Mouse (Mus musculus) WW6 (cell line): ENCODE measurements around the gene Prmt3.

ENCODE experiments used
- DNase-seq: peaks from one replicate; pipeline ENCODE4 v3.0.0-alpha.2; 2013; ENCODE audit warnings: low read depth, low spot score

The Prmt3 gene

DNA sequence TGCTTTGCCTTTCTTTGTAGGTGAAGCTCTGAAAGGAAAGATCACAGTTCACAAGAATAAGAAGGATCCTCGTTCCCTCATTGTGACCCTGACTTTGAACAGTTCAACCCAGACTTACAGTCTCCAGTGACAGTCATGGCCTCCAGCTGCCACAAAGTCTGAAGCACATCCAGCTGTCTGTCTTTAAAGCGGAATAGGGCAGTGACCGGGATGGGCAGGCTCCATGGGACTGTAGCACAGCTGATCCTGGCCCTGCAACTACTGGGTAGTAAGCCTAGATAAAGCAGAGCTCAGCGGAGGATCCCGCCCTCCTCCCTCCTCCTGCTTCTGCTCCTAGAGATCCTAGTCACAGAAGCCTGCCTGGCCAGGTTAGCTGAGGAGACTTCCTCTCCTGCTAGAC, 79.2 kb downstream of the Prmt3 start:
- DNase-seq: no peak

DNA sequence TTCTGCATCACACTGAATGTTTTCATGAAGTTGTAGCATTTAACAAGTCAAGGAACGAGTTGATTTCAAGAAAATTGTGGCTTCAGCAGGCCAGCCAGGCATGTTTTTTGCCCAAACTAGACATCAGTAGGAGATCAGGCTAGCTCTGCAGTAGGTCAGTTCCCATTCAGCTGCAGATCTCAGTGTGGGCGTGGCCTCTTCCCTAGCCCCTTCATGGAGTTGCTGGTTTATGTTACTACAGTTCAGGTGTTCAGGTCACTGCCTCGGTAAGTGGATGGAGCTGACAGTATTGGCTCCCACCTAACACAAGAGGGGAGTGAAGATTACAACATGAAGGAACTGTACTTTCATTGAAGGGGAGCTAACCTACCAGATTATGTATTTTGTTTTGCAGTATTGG, 80.1 kb downstream of the Prmt3 start:
- no peak for DNase-seq

DNA sequence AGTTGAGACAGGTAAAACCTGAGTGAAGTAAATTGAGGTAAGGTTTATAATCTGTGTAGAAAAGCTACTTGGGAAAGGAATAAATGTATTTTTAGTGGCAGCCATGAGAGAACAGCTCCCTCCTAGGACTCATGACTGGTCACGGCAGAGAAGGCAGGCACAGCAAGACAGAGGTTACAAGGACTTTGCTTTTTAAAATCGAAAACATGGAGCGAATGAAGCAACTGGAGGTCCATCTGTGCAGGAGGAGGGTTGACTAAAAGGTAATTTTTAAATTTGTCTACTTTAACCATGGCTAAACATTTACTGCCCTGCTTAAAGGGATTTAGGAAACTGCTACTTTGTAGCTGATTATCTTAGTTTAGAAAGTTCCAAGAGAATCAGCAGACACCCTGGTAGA, 81.7 kb downstream of the Prmt3 start:
- DNase-seq: no peak

DNA sequence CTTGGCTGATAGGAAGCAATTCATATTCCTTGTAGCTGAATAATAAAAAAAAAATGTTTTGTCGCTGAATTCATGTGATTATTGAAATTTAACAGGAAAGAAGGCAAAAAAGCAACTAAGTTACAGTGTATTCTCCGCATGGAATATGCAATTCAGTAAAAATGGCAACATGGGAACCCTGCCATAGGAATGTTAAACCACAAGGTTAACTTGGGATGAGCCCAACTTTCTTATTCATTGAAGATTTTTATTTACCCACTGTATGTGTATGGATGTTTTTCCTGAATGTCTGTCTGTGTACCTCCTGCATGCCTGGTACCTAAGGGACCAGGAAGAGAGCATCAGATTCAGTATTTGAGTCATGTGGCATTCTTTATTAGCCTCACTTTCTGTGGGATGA, 83.0 kb downstream of the Prmt3 start:
- DNase-seq: no peak

DNA sequence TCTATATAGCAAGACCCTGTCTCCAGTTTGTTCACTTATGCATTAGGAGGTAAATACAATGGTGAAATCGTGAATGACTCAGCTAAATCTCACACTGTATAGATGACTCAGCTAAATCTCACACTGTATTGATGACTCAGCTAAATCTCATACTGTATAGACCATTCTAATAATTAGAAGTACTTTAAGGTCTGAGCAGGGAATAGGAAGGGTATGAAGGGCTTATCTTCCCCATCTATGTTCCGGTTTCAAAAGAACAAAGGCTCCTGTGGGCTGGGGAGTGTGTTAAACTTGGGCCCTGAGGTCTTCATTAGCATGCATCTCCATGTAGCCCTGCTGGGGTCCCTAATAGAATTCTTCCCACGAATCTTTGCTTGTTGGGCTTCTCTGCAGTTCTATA, 85.6 kb downstream of the Prmt3 start:
- DNase-seq: no peak

DNA sequence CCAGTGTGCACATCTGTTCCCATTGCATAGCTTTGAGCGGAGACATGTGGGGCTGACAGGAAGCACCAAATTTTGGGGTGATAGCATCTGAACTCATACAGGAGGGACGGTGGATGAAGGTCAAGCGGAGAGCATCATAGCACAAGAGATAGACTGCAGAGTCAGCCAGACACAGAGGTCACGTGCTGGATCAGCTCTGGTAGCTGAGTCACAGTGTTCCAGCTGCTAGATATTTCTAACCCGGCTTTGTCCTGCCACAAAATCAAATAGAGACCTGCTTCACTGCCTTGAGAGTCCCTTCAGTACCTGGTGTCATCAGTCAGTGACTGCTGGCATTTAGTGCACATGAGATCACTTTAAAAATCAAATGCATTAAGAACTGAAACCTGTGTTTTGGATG, 91.5 kb downstream of the Prmt3 start:
- no peak for DNase-seq

DNA sequence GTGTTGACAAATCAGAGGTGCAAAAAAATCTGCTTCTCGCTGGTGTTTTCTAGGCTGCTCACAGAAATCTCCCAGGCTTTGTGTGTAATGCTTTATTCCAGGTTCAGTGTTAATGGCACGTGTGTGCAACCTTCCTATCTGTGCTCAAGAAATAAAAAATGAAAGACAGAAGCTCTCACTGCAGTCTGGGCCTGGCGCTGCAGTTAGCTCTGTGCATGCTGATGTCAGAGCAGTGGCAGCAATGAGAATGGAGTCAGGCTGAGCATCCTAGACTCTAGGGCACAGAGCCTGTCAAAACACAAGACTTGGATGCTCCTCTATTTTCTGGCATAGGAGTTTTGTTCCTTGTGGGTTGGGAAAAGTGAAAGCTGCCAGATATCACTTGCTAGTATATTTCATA, 92.1 kb downstream of the Prmt3 start:
- no peak for DNase-seq

DNA sequence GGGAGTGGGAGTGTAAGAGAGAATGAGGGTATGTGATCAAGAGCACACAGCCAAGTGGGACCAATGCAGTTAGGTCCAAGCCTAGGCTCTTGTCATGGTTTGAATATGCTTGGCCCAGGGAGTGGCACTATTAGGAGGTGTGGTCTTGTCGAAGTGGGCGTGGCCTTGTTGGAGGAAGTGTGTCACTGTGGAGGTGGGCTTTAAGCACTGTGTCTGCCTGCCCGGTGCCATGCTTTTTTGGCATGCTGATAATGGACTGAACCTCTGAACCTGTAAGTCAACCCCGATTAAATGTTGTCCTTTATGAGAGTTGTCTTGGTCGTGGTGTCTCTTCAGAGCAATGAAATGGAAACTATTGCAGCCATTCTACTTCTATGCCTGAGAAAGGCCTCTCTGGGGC, 99.2 kb downstream of the Prmt3 start:
- DNase-seq: no peak

DNA sequence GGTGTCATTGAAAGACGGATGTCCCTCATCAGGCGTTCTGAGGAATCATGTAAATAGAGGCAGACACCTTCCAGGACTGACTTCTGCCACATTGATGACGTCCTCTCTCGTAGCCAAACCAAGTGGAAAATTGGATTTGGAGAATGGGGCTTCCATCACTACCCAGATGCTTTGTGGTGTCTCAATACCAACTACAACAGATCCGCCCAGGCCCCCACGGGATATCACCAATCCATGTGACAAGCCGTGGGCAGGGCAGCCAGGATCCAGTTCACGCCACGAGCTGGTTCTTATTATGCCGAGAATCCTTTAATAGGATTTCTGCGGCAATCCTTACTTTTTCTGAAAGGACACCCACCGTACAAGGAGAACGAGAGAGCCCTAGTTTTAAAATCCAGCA, 100.9 kb downstream of the Prmt3 start:
- DNase-seq: no peak

DNA sequence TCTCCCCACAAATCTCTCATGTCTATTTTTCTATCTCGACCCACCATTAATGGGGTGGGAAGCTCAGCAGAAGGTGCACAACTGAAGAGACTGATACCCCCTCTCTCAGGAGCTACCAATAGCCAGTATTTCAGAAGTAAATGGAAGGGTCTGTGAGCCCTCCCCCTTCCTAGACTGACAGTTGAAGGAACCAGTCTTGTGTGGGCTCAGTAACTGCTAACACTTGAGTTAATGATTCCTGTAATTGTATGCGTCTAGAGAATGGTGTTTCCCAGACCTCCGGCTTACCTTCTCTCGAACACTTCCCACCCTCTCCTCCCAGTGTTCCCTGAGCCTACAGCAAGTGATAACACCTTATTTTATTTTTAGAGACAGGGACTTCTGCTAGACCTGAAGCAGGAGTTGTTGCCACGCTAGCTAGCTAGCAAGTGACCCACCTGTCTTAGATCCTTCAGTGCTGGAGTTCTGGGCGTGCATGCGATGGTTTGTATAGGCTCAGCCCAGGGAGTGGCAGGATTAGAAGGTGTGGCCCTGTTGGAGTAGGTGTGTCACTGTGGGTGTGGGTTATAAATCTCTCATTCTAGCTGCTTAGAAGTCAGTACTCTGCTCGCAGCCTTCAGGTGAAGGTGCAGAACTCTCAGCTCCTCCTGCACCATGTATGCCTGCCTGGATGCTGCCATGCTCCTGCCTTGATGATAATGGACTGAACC, 102.0 kb downstream of the Prmt3 start:
- DNase-seq: no peak

DNA sequence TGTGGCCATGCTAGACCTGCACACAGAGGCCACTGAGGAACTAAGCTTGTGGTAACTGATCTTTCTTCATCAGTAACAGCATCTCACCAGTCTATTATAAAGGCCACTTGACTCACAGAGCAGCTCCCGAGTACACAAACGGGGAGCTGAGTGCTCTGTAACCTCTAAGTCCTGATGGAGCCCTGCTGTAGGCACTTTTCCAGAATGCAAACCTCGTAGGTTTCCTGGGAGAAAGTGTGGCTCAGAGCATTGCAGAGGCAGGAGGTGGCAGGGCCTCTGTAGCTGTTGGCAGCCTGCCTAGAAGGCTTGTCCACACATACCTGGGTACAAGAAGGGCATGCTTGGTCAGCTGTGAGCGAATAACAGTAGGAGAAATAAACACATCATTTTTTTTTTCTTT, 104.1 kb downstream of the Prmt3 start:
- no peak for DNase-seq

DNA sequence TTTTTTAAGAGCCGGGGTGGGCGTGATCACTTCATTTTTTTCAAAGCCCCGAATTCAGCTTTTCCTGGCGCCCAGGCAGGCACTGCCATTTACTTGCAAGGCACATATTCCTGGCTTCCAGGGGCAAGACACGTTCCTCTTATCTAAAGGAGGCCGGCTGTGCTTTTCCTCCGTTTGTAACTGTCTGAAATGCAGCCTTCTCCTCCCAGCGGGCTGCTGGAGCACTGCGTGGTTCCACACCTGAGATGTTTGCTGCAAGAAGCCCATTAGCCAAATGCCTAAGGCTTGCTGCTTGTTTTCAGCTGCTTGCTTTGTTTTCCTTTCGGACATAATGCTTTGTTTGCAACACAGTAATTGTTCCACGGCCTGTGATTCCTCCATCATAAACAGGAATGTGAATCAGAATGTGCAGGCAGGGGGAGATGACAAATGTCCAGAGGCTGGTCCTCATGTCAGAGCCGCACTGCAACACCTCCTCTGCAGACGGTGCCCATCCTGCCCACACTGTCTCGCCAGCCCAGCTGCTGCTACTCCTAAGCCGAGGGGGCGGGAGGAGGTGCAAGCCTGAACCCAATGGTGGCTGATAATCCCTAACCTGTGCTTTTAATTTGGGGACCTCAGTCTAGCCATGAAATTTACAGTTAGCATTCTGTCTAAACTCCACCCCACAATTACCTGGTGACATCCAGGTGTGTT, 104.7 kb downstream of the Prmt3 start:
- no peak for DNase-seq

DNA sequence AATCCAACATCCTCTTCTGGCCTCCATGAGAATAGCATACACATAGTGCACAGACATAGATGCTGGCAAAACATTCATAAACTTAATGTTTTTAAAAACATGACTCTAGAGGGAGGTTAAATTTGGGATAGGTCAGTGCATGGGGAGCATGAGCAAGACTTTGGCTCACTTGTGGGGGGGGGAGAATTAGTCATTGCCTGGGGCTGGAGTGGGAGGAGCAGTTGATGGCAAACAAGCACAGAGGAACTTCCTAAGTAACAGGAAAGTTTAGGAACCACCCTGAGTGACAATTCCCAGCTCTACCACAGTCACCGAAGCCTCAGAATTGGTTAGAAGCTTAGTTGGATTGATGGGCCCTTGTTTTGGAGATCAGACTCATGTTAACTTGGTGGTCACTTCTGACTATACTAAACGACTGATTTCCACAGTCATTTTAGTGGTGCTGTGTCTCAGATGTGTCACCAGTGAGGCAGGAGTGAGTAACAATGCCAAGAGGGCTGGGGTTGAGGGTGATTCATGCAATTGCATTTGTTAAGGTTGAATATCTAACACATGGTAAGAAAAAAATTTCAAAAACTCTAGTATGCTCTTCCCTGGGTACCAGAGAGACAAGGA, 109.7 kb downstream of the Prmt3 start:
- DNase-seq: no peak

DNA sequence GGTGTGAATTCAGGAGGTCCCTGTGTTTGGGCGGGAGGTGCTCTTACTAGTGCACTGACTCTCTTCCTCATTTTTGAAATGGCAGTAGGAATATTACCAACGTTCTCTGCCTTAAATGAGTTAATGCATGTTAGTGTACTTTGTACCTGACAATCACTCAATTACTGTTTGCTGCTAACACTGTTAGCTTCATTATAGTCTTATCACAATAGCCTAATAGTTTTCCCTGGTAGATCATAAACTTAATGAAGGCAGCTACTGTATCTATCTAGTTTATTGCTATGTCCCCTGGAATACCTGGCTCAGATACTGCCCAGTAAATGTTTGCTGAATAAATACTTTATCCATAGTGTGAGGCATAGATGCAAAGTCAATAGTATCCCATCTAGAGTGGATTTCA, 116.6 kb downstream of the Prmt3 start:
- DNase-seq: no peak

DNA sequence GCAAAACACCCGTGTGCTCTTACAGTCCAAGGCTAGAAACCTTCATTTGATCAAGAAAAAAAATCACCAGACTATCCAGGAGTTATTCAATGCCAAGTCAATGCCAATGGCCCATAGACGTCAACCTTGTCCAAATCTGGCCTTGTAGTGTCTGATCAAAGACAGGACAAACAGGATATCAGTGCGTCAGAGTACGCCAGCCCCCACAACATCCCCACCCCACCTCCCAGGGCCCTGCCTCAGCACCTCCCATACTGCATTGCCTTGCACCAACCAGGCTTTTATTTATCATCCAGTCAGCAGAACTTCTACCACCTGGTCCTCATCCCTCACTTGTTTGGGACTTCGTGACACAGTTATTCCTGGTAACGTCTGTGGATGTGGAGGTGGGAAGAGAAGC, 117.2 kb downstream of the Prmt3 start:
- no peak for DNase-seq

DNA sequence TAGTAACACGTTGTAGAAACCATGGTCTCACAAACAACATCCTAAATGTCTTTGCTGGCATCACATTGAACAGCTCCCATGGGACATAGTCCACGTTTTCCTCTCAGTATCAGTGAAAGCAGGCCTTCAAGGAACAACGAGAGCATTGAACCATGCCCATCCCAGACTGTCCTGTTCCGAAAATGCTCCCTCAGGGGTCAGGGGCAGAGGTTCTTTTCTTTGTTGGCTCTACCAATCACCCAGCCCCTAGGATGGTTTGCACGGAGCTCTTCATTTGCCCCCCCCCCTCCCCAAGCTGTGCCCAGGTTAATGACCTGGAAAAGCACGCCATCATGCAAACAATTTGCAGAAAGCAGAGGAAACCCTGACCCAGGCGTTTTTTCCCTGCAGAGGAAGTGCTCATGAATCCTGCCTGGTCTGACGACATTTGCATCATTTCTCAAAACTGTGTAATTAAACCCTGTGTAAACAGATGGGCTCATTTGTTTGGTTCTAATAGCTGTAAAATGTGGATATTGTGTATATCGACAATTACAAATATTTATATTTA, 123.9 kb downstream of the Prmt3 start:
- no peak for DNase-seq

DNA sequence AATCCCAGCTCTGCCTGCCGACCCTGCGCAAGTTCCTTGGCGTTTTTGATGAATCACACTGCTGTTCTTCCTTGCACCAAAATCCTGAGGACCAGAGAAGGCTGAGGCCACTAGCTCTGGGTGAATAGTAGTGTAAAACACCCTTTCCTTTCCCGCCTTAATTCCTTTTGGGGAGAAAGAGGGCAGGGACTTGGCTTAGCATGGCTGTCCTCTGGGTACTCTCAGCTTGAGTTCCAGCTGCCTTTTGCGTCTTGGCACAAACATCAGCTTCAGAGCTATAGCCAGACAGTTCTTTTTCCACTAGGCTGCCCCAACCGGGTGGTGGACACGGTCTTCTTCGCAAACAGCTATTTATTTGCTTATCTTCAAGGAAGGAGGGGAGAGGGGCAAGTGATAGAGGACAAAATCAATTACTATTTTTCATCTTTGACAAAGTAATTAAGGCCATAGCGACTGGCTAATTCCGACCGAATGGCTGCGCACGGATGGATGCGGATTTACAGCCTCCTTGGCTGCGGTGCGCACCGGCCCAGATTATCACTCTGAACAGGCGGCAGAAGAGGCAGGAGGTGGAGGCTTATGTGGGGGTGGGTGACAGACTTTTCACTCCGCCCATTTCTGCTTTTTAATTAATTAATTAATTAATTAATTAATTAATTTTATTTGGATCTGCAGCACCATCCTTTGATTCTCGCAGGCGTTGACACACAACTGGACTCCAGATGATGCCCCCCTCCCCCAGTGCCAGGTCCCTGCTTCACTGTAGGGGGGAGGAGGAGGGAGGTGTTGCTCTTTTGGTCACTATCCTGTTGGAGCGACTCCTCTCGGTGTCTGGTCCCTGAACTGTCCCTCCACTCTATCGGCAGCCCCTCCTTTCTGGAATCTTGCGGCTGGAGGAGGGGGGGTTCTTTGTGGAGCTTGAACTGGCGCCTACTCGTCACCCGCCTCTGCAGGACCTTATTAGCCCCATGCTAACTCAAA, 129.3 kb downstream of the Prmt3 start:
- no peak for DNase-seq
